Mouse (Mus musculus) embryonic fibroblast, embryonic 13.5 days (primary cell): ENCODE measurements around the gene Macrod2.

ENCODE experiments used
- CTCF ChIP-seq: IDR thresholded peaks from 2 replicates; pipeline ENCODE4 v1.5.1; 2011; ENCODE audit warnings: mild to moderate bottlenecking, control low read depth, low read length, moderate library complexity, borderline replicate concordance; ENCODE audit not compliant: insufficient read depth
- POLR2A ChIP-seq: IDR thresholded peaks from 2 replicates; pipeline ENCODE4 v1.6.1; 2011; ENCODE audit warnings: low read depth, mild to moderate bottlenecking, control low read depth, low read length, moderate library complexity

DNA sequence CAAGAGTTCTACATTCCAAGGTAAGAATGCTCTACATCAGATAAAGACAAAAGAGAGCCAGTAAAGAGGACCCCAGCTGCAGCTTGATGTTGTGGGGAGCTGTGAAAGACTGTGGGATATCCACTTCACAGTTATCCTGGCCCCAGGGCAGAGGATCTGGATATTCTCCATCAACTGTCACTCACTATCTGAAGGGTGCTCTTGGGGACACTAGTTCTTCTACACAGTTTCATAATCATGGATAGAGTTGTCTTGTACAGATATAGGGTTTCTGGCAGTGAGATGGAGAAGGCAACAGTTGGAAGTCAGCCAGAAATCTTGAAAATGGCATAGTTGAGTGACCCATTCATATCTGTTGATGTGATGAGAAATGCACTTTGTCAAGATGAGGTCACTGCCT is 490.1 kb downstream of the Macrod2 start:
- TF ChIP-seq POLR2A, result no peak
- TF ChIP-seq CTCF, result no peak
